Mouse (Mus musculus): ENCODE data around the gene Smcp. TPM values are rescaled to one million over a fixed set of nuclear protein-coding genes. Genes with fewer than 3 reads are reported as not detected.

The Smcp gene
- polyA plus RNA-seq (2015; fragmentation: Nextera tagmentation; extraction: Ambion mirVana): 0.16 TPM in 1 of 2 replicates, not detected in the other

DNA sequence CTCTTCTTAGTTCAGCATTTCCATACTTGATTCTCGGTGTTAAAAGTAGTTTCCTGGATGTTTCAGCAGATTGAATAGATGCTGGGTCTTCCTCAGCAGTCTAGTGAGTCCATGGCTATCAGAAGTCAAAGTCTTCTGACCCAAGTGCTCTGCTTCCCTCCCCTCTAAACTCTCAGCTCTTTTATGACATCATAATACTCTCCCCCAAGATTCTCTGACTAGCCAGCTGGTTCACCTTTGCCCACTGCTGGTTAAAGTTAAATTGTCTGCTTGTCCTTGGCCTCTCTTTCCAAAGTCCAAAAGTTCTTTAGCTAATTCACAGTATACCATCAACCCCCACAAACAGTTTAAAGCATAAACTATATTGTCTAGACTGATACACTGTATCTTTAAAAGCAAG lies at the start of gene Smcp:
Gene Smcp (minus strand): TSS at position 140 of the 400 bp plus-strand sequence.
- DNase-seq (ENCODE audit: low spot score): no peak

DNA sequence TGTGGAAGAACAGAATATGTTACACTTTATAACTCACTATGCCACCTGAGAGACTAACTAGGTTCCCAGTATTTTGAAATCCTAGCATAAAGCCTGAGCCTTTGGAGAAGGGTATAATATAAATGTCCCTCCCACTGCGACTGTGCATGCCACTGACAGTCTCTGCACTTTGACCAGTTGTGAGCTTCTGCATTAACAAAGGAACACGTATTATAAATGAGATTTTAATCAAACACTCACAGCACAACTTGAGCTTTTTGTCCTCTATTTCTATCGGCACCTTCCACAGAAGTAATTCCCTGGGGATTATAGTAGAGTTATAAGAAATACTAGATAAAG lies 49.8 kb upstream of the Smcp start:
- no peak for DNase-seq (ENCODE audit: low spot score)

GRCm38 (mm10) chr3:92637745-92638652 lies 49.2 kb upstream of the Smcp start:
- no peak for DNase-seq (ENCODE audit: low spot score)

DNA sequence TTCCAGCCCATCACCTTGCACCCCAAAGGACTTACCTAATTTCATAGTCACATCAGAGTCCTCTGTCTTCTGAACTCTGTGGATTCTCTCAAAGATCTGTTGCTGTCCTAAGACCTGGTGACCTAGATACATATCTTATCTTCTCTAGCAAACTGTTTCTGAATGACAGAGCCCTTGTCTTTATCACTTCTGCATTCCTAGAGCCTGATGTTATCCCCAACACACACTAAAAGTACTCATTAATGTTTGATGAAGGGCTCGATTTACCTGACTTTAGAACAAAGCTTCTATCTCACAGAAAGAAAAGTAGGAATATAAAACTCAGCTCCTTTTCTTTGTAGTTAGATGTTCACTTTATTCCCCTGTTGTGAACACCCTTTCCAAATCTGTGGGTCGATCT lies 32.8 kb upstream of the Smcp start, which contains the start of gene Lce6a:
Gene Lce6a (minus strand): TSS at position 101 of the 400 bp plus-strand sequence.
- no peak for DNase-seq (ENCODE audit: low spot score)

DNA sequence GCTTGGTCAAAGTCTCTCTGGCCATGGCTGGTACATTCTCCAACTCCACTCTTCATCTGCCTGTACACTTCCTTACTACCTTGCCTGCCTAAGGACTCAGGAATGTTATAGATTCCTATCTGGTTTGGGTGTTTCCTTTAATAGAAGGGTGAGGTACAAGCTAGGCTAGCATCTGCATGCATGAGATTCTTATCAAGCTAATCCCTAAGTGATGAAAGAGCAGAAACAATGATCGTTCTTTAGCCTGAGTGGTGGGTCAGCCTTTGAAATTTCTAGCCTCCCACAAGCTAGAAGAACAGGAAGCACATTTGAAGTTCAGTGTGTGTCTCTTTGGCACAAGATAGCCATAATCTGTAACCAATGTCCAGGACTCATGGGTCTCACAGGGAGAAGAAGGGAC lies 21.0 kb upstream of the Smcp start:
- no peak for DNase-seq (ENCODE audit: low spot score)

GRCm38 (mm10) chr3:92607392-92607791 lies 18.6 kb upstream of the Smcp start, which contains the start of gene 2210017I01Rik:
2210017I01Rik (minus strand) TSS chr3:92607492.
- no peak for DNase-seq (ENCODE audit: low spot score)

GRCm38 (mm10) chr3:92602169-92602568 lies 13.4 kb upstream of the Smcp start:
- DNase-seq (ENCODE audit: low spot score): peak; percentile 5

GRCm38 (mm10) chr3:92600456-92600855 lies 11.7 kb upstream of the Smcp start:
- no peak for DNase-seq (ENCODE audit: low spot score)

- no peak for DNase-seq (ENCODE audit: low spot score)
These were observed 11.2 kb upstream of the Smcp start for GRCm38 (mm10) chr3:92599973-92600372.

DNA sequence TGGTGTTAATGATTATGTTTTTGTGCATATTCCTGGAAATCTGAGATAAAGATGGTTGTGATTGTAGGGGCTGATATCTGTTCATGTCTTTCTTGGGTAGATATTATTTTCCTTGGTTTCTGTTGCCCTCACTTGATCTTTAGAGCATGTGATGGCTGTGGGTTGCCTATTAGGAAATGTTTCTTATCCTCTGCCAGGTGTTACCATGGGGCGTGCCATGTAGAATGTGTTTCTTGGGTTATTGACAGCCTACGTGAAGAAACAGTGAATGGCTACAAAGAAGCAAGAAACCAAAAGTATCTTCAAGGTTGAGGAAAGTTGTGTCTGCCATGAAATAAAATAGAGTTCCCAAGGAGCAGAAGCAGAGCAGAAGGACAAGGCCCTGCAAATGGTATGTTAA lies 9.6 kb upstream of the Smcp start:
- no peak for DNase-seq (ENCODE audit: low spot score)

GRCm38 (mm10) chr3:92587190-92587589 lies 1.6 kb downstream of the Smcp start:
- no peak for DNase-seq (ENCODE audit: low spot score)

- no peak for DNase-seq (ENCODE audit: low spot score)
These were observed 3.7 kb downstream of the Smcp start for GRCm38 (mm10) chr3:92585055-92585454.

GRCm38 (mm10) chr3:92583164-92583826 lies 5.5 kb downstream of the Smcp start:
- DNase-seq (ENCODE audit: low spot score): no peak

- DNase-seq (ENCODE audit: low spot score): no peak
These were observed 9.3 kb downstream of the Smcp start for GRCm38 (mm10) chr3:92579508-92579907.

GRCm38 (mm10) chr3:92578652-92579413 lies 10.0 kb downstream of the Smcp start:
- DNase-seq (ENCODE audit: low spot score): no peak

DNA sequence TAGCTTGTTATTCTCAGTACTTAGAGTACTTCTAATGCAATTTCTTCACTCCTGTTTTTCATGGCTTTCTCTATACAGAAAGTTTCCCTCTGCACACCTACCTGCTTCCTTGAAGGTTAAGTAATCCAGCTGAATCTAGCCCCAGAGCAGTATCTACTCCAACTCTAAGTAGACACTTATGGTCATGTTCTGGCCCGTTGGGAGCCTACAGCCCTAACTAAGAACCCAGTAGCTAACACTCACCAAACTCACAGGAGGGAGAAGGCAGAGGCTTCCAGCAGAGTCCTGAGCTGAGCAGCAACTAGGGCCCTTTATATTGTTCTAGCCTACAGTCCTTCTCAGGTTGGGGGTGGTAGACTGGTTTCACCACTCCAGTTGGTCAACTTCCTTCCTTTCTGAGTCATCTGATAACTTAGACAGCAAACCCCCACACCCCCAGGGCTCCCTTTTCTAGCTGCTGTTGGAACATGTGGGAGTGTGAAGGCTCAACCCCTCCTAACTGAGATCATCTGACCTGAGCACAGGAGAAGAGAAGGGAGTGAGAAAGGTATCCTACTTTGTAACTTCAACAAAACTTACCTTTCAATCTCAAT lies 15.3 kb downstream of the Smcp start, which contains the start of gene Ivl:
Gene Ivl (minus strand): TSS at position 287 of the 593 bp plus-strand sequence.
- no peak for DNase-seq (ENCODE audit: low spot score)

DNA sequence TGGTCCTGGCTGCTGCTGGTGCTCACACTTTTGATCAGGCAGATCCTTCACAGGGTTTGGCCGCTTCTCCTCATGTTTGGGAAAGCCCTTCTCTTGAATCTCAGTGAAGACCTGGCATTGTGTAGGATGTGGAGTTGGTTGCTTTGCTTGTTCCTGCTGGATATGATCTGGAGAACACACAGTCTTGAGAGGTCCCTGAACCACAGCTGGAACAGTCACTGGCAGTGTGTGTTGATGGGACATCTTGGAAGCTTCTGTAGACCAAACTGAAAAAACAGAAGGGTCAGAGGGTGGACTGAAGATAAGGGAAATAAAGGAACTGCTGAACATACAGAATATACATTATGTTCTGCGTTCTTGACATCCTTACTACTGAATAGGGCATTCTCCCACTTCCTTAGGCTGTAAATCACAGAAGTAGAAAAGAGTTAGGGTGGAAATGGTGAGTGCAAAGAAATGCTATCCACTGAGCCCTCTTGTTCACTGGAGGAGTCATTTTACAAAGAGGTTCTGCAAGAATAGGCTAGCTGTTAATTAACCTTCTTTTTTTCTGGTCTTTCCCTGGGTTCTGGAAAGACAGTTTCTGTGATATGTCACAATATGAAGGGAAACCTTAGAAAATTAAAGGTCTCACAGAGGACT lies 16.2 kb downstream of the Smcp start:
- DNase-seq (ENCODE audit: low spot score): no peak

GRCm38 (mm10) chr3:92568752-92569151 lies 20.0 kb downstream of the Smcp start:
- DNase-seq (ENCODE audit: low spot score): no peak

DNA sequence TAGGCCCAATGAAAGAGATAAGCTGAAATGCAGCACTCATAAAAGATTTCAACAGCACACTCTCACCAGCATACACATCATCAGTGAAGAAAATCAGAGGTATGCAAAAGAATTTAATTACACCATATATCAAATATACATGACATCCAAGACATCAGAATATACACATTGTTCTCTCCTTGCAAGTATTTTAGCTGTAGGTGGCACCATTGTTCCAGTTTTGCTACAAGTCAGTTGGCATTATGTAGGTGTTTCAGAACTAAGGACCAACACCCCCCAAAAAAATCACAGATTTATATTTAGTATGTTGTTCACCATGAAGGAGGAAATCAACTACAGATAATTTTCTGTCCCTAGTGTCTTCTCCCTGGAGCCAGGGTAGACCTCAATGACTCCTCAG lies 23.4 kb downstream of the Smcp start:
- DNase-seq (ENCODE audit: low spot score): no peak

- no peak for DNase-seq (ENCODE audit: low spot score)
These were observed 54.4 kb downstream of the Smcp start, which contains the start of gene 2310046K23Rik for GRCm38 (mm10) chr3:92534411-92534810. 2310046K23Rik (minus strand) TSS chr3:92534511.

Measured in thymus, postnatal 0 days (tissue).